Mouse (Mus musculus) embryonic fibroblast, embryonic 13.5 days (primary cell): ENCODE measurements around the gene Cspg4.

Experiments
- CTCF ChIP-seq: IDR thresholded peaks from 2 replicates; pipeline ENCODE4 v1.5.1; 2011; ENCODE audit warnings: mild to moderate bottlenecking, control low read depth, low read length, moderate library complexity, borderline replicate concordance; ENCODE audit not compliant: insufficient read depth
- POLR2A ChIP-seq: IDR thresholded peaks from 2 replicates; pipeline ENCODE4 v1.6.1; 2011; ENCODE audit warnings: low read depth, mild to moderate bottlenecking, control low read depth, low read length, moderate library complexity

DNA sequence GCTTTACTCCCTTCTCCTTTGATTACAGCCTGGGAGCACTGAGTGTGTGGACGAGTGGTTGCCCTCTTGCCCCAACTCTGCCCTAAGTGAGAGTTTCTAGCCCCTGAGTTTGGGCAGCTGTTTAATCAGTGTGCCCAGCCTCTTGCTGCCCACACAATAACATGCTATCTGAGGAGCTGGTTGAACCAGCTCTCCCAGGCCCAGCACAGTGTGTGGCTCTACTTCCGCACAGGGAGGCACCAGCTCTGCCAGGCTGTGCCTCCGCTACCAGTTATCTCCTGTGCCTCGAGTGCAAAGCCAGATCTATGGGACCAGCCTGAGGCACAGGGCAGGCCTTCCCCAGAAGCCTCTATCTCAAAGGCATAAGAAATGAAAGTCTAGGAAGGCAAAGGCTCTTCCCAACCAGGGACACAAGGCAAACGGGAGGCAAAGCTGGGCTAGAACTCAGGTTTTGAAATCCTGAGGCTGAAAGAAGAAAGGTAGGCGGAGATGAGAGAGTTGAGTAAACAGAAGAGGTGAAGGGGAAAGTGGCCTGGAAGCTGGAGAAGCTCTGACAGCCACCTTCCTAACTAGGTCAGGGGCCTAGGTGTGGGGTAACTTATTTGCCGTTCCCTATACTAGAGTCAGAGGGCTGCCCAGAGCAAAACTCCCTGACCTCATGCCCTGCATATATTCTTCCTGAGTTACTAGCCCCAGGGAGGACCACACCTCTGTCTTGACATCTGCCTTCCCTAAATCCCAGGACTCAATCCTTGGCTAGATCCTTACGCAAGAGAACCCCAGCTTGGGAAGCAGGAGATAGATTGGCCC, 59.2 kb downstream of the Cspg4 start:
- TF ChIP-seq POLR2A (no peak; the same call in 1 of the 2 replicates), CTCF (no peak)
